Mouse (Mus musculus) megakaryocyte, adult 5-6 weeks (primary cell): ENCODE results near the gene Rph3al. TPM values are rescaled to one million over a fixed set of nuclear protein-coding genes. Genes with fewer than 3 reads are reported as not detected.

Source experiments
- ATAC-seq: 2 replicates; pipeline ENCODE4 v1.8.0; 2016; ENCODE audit warnings: mild to moderate bottlenecking, inconsistent platforms; ENCODE audit not compliant: poor library complexity, severe bottlenecking
- total RNA-seq, 2 experiments: library from RNA; stranded (forward) in 1 of 2; stranded (reverse) in 1 of 2; fragments of 153-499, 151-499 nt in 1 of 2; fragments of 221-1000, 200-1000 nt in 1 of 2; gene quantifications; 2 replicates each; pipeline versions ENCODE4 v1.2.3 to v1.2.4; 2015 to 2017

Rph3al gene
- total RNA-seq, 2 experiments from 2014 or later: 0.49 to 1.3 TPM

DNA sequence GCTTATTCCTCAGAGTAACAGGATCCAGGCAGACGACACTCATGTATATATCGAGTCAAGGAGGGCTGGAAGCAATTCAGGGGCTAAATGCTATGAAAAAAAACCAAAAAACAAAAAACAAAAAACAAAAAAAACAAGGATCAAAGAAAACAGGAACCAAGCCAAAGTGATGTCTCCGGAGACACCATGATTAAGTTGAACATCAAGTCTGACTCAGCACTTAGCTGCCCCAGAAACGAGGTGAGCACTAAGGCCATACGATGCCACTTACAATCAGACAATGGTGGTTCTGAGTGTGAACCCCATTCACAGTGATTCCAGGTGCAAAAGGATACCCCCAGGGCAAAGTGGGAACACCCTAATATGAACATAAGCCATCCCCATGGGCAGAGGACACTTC, 13.7 kb upstream of the Rph3al start:
- no peak for ATAC-seq

GRCm38 (mm10) chr11:75950459-75950858, 12.2 kb upstream of the Rph3al start:
- no peak for ATAC-seq

DNA sequence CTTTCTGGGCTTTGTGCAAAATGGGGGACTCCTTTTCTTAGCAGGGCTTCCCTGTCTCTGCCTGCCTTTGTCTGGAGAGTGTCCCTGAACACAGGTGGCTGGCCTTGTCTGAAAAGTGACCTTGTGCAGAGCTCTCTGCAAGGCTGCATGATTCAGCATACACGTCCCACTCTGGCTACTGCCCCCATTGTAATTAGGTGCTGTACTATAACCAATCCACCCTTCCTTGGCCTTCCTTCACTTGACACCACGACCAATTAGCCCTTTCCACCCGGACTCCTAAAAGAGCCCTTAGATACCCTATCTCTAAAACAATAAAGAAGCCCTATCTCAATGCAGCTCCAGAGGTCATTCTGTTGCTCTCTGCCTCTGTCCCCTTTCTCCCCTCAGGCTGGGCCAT, 10.6 kb upstream of the Rph3al start:
- ATAC-seq: no peak

DNA sequence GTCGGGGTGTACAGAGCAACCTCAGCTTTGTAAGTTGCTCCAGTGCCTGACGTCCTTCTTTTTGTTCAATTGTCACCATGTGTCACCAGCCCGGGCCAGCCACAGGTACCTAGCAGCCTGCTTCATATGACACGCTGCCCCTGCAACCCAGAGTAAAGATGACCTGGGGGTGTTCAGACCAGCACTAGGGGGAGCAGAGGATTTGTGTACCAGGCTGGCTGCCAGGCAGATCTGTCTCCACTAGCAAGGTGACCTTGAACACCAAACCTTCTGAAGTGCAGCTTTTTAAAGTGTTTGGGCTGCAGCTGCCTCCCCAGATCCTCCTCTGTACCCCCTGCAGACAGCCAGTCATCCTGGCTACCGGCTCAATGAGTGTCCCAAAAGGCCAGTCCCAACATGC, 9.0 kb upstream of the Rph3al start:
- no peak for ATAC-seq

GRCm38 (mm10) chr11:75945805-75946450, 7.7 kb upstream of the Rph3al start:
- ATAC-seq: no peak

DNA sequence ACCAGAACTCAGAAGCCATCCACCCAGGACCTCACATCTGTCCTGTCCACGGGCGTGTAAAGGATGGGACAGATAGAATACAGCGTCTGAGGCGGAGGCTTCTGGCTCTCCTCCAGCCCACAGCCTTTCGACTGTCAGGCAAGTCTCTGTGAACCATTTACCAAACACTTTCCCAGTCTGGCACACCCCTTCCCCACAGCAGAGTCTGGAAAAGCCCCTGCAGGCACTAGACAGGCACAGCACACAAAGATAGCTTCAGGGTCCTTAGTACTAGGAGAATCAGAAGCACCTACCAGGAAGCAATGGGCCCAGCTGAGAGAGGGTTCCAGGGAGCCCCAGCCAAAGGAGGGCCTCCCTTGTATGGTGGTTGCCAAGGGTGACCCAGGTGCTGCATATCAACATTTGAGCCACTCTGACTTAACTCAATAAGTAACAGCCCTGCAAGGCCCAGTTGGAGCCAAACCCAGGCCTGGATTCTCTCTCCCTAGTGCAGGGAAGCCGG, 808 bp downstream of the Rph3al start:
- ATAC-seq: no peak

GRCm38 (mm10) chr11:75935819-75936430, 2.3 kb downstream of the Rph3al start:
- ATAC-seq: peak; percentile 80

DNA sequence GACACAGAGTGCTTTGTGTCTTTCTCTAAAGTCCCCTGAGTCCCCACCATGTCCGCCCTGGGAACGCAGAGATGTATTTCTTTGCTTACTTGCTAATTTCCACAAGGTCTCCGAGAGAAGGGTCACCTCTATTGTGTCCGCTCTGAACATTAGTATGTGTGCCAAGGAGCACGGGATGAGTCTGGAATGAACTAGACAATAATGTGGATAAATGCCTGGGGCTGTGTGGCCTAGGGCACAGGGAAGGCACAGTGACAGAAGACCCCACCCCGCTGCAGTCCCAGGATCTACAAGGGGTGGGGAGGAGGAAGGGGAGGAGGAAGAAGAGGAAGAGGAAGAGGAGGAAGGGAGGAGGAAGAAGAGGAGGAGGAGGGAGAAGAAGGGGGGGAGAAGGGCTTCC, 3.8 kb downstream of the Rph3al start:
- ATAC-seq: no peak

DNA sequence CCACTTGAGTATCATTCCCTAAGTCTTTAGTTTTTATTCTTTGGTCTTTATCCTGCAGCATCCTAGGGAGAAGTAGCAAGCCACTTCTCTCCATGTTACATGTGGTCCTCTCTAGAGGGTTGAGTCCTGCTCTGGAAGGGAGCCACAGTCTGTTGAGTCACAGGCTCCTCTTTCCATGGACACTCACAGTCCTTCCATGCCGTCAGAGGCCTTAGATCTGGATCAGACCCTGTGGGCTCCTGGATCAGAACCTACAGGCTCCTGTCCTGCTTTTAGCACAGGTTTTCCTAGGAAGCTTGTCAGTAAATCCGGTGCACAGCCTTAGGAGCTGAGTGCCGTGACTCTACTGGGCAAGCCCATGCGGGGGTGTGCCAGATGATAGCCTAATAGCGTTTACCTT, 4.9 kb downstream of the Rph3al start:
- ATAC-seq: no peak

DNA sequence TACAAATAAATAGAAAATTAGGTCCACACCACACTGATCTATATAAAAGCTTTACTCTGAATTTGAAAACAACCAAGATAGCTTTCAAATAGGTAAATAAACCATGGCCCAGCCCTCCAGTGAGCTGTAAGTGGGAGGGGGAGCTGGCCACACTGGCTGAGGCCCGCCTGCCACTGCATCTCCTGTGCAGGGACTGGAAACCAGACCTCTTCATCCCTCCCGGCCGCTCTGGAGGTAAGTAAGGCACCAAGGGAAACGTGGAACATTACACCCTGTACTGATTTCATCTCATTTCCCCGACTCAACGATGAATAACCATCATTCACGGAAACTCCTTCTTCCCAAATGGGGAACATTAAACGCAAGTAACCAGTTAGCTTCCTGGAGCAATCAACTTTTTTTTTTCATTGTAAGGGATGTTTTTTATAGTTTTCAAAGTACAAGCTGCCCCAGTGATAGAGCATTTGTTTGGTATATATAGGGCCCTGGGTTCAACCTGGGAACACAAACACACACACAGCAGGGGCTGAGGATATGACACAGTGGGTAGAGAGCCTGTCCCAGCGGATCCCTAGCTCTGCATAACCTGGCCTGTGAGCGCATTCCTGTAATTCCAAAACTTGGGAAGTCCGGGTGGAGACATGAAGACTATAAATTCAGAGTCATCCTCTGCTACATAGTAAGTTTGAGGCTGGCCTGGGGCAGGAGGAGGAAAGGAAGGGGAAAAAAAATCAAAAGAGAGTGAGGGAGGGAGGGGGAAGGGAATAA, 7.1 kb downstream of the Rph3al start:
- ATAC-seq: no peak

DNA sequence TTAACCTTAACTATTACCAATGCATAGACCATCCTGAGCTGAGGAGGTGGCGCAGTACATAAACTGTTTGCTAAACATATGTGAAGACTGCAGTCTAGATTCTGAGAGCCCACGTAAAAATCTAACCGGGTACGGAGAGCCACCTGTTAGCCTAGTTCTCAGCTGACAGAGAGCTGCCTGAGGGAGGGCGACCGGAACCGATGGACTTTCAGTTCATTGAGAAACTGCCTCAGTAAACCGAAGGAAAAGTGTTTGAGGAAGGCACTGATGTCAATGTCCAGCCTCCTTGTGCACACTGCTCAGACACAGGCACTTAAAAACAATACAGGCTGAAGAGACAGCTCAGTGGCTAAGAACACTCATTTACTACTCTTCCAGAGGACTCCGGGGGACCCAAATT, 8.0 kb downstream of the Rph3al start:
- ATAC-seq: no peak

DNA sequence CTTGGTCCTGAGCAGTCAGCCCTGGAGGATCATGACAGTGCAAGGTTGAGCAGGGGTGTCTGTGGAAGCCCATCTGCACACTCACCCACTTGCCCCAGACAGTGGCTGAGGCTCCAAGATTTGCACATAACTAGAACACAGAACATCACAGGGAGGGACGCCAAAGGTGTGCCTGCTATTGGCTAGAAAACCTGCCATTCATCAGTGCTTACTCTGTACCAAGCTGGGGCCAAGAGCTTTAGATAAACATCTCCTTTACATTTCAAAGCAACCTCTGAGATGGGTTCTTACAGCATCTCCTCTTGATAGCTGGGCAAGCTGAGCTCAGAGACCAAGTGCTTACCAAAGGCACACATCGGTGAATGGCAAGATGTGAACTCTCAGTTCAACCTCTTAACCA, 10.3 kb downstream of the Rph3al start:
- no peak for ATAC-seq

GRCm38 (mm10) chr11:75926431-75927312, 11.6 kb downstream of the Rph3al start:
- peak; percentile 56 for ATAC-seq

- no peak for ATAC-seq
Measured at GRCm38 (mm10) chr11:75925801-75926200, 12.4 kb downstream of the Rph3al start.

GRCm38 (mm10) chr11:75922741-75923140, 15.5 kb downstream of the Rph3al start:
- ATAC-seq: no peak

- ATAC-seq: no peak
Measured at GRCm38 (mm10) chr11:75919139-75919538, 19.1 kb downstream of the Rph3al start.

DNA sequence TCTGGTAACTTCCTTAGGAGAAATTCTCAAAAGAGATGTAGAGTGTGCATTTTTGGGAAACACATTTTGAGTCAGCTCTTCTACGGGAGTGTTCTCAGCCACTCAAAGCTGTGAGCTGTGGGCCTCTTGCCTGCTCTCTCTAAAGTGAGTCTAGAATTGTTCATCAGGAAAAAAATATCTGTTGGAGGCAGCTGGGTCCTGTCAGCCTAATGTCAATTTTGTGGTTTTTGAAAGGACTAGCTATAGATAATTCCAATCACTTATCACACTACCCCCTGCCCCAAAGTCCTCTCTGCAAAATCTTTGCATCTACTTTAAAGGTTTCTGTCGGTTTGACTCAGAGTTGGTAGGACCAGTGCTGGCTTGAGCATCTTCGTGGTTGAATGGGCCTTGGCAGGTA, 20.9 kb downstream of the Rph3al start:
- no peak for ATAC-seq

DNA sequence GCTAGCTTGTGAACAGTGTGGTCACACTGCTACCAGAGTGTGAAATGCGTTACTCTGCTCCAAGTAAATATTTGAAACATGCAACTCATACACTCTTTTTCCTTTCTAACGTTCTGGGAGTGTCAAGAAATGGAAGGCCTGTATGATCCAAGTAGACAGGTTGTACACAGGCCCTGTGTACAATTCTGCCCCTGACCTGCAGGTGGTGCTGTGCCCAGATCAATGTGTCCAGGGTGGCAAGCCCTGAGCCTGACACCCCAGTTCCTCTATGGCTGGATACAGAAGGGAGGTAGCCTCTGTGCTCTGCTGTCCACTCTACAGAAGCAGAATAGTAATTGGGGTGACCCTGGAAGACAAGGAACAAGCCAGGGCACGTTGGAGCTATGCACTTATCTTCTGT, 24.3 kb downstream of the Rph3al start:
- ATAC-seq: peak; percentile 94

DNA sequence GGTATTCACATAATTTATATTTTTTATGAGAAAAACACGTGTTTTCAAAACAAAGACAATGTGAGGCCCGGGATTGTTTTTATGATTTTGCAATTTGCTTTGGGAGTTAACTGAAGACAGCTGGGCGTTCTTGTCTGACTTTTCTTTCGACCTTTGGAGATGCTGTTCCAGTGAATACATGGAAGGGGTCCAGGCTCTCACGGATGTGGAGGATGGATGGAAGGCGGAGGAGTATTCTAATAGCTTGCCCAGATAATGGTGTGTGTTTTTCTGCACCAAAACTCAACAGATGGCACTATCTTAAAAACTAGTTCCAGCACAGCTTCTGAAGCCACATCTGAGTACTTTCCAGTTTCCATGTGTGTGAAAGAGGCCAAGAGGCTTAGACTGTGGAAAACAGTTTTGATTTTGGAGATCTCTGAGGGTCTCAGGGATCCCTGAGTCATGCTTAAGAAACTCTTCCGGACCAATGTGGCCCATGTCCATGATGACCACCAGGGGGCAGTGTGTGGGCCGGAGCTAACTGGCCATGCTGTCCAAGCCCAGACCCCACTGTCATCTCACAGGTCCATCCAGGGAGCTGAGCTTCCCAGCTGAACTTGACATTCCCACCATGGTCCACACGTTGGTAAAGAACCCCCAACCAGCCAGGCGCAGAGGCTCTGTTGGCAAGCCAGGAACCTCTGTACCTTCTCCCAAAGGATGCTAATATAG, 25.1 kb downstream of the Rph3al start:
- ATAC-seq: peak; percentile 74

DNA sequence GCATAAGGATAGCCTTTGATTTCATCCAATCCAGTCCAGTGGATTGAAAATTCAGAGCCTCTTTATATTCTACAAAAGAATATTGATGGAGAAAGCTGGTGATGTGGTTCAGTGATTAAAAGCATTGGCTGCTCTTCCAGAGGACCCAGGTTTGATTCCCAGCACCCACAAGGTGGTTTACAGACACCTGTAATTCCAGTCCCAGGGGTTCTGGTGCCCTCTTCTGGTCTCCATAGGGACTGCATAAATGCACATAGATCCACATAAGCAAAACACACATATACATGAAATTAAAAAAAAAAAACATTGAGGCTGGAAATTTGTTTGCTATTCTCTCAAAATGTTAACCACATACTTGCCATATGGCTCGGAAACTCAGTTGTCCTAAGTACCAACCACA, 26.3 kb downstream of the Rph3al start:
- ATAC-seq: no peak
